Mouse (Mus musculus): ENCODE data around the gene Lin7a.

Lin7a gene

DNA sequence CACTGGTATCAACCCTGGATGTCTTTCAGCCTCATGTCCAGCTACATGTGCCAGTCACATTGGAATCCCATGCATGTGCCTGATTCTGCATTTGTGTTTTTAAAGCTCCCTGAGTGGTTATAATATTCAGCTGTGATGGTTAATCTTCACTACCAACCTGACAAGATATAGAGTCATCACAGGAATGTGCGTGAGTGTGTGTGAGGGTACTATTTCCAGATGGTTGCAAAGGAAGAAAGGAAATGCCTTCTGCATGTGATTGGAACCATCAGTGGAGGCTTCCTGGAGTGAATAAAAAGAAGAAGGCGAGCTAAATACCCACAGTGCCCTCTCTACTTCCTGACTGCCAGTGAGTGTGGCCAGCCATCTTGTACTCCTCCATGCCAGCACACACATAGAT lies 48.2 kb downstream of the Lin7a start:
- DNase-seq (ENCODE audit: extremely low spot score, low spot score): no peak

- no peak for DNase-seq (ENCODE audit: extremely low spot score, low spot score)
Observed at GRCm38 (mm10) chr10:107323865-107324264, 52.4 kb downstream of the Lin7a start.

DNA sequence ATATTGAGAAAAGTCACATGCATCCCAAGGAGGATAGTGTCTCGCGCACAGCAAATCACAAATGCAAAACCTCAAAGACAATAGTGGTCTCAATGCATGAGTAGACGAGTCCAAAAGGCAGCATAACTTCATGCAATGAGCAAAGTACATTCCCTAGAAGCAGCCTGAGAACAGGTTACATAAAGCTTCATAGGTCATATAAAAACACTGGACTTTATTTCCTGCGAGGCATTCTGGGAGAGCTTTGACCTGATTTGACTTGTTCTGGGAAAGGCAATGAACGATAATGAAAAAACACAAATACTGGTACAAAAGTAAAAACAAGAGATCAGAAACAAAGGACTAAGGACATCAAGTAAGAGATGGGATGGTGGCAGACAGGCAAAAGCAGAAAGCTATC lies 54.1 kb downstream of the Lin7a start:
- no peak for DNase-seq (ENCODE audit: extremely low spot score, low spot score)

DNA sequence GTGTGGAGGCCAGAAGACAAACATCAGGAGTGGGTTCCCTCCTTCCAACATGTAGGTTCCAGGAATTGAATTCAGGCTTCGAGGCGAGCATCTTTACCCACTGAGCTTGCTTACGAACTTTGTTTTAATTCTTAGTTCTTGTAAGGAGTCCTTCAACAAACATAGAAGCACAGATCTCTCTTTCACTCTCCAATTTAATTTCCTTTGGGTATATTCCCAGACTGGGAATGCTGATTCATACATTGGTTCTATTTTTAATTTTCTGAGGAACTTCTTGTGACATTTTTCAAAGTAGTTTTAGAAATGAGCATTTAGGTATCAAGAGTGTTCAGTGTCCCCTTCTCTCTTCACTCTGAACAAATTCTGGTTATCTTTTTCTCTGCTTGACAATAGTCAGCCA lies 68.0 kb downstream of the Lin7a start:
- DNase-seq (ENCODE audit: extremely low spot score, low spot score): no peak

DNA sequence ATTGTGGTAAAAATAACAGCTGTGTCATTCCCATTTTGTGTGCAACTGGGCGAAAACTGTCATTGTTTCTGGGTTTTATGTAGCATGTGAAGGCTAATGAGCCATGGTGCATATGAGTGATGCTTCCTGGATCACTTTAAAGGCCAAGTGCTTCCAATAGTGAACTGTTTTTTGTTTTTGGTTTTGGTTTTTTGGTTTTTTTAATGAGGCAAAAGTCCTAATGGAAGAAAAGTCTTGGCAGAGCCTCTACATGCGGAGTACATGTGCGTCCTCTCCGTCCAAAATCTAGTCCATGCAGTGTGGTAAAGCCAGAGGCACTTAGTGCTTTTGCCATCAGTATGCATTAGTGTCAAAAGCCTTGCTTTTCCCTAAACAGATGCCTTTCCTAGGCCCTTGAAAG lies 69.7 kb downstream of the Lin7a start:
- DNase-seq (ENCODE audit: extremely low spot score, low spot score): no peak

GRCm38 (mm10) chr10:107344200-107344599 lies 72.7 kb downstream of the Lin7a start:
- DNase-seq (ENCODE audit: extremely low spot score, low spot score): no peak

DNA sequence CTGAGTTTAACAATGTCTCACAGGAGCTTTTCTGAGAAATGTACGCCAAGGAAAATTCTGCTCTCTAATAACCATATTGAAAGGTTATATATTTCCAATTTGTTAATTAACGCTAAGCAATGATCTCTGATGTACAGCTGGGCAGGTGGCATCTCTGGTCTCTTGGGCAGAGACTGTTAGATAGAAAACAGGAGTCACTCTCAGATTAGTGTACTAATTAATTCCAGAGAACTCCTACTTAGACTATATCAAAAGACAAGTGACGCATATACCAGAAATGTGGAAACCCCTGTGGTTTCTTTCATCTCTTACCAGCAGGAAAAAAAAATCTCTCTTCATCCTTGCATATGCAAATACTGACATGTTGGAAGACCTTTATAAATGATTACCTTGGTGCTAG lies 76.4 kb downstream of the Lin7a start:
- DNase-seq (ENCODE audit: extremely low spot score, low spot score): no peak

DNA sequence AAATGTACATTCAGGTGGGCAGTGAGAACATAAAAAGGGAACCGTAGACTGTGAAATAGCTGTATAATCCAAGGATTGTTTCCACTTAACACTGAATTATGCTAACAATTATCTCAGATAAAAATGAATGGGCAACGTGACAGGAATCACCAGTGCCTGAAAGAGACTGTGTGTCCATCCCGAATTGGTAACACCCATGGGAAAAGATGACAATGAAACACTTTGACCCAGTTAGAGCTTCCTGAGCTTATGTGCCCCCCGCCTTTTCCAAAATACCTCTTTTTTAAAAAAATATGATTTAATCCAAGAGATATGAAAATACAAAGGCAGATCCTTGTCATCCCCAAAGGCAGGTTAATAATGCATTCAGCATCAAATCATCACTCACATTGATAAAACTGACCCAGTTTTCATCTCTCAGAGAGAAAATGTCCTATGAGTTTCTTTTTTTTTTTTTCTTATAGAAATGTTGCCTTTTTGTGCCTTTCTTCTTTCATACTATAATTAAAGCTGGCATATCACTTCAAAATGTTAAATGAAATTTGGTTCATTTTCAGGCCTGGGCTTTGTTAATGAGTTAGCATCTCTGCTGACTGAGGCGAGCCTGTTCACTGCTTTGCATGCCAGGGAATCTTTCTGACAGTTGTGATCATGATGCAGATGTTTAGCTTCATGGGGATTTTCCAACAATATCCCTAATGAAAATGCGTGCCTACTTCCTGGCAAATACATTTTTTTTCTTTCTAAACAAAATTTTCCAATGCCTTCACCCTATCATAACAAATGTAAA lies 80.4 kb downstream of the Lin7a start:
- no peak for DNase-seq (ENCODE audit: extremely low spot score, low spot score)

DNA sequence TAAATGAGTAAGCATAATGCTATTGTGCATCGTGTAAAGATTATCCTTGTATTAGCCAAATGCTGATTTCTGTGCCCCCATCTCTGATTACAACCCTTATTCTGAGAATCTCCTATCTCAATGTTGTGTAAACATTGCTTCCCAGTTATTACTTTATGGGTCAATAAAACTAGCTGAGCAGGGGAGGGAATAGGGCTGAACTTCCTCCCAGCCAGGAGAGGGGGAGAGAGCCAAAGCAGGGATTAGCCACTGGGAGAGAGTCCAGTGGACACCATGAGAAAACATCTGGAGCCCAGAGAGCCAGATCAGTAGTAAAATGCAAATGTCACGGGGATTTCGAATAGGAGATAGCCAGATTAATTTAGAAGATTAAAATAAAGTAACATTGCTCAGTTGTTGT lies 82.0 kb downstream of the Lin7a start:
- DNase-seq (ENCODE audit: extremely low spot score, low spot score): no peak

- DNase-seq (ENCODE audit: extremely low spot score, low spot score): no peak
Observed at GRCm38 (mm10) chr10:107358443-107359040, 87.1 kb downstream of the Lin7a start.

DNA sequence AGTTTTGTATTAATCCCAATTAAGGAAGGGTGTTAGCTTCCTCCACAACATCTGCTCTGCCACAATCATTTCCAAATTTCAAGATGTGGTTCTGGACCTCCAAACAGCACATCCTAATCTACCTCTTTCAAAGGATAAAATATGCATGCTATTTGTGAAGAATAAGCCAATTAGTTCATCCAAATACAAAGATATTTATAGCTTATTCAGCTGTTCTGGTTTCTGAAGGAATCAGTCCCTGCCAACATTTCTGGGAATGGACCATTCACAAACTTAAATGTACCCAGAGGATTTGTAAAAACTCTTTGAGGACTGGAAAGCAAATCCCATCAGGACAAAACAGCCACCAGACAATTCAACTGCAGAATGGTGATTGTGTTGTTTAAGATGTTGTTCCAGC lies 87.8 kb downstream of the Lin7a start:
- no peak for DNase-seq (ENCODE audit: extremely low spot score, low spot score)

DNA sequence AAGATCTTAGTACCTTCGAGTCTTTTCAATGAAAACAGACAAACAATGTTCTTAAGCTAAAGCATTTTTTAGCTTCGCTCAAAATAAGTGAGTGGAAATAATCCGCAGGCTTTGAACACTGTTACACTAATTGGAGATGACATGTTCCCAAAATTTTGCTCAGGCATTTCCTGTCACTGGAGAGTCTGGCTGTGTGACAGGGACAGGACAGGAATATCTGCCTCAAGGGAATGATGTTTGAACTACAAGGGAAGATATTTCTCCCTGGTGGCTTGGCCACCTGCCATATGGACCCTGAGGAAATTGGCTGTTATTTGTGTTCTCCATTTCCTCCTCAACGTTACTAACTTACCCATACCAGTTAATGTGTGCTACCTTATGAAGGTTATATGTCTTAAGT lies 90.1 kb downstream of the Lin7a start:
- no peak for DNase-seq (ENCODE audit: extremely low spot score, low spot score)

GRCm38 (mm10) chr10:107362026-107362425 lies 90.5 kb downstream of the Lin7a start:
- no peak for DNase-seq (ENCODE audit: extremely low spot score, low spot score)

DNA sequence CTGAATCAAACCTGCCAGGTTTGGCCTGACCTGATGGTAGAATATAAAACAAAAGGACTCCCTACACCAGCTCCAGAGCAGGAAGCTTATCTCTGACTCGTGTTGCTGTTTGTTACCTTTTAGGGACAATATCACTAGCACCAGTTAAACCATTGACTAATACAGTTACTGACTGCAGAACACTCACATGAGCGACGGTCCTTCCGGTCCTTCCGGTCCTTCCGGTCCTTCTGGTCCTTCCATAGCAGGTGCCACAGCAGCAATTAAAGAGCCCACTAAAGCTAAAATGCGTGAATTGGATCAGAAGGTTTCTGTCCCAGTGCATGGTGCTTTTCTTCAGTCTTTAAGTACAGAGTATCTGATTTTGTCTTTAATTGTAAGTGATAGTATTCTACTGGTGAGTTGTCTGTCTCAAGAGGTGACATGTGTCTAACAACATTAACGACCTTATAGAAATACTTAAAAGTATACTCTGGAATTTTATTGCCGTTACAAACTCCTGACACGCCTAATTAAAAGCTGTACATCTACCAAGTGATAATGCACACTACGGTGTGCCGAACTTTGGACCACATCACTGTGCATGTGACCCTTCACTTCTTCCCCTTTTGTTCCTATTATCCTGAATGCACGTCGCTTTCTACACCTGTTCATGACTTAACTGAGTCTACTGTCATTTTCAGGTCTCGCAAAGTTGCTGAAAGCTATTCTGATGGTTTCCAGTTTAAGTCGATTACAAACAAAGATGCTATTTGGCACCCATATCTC lies 91.7 kb downstream of the Lin7a start:
- DNase-seq (ENCODE audit: extremely low spot score, low spot score): no peak

- no peak for DNase-seq (ENCODE audit: extremely low spot score, low spot score)
Observed at GRCm38 (mm10) chr10:107377218-107377617, 105.7 kb downstream of the Lin7a start.

DNA sequence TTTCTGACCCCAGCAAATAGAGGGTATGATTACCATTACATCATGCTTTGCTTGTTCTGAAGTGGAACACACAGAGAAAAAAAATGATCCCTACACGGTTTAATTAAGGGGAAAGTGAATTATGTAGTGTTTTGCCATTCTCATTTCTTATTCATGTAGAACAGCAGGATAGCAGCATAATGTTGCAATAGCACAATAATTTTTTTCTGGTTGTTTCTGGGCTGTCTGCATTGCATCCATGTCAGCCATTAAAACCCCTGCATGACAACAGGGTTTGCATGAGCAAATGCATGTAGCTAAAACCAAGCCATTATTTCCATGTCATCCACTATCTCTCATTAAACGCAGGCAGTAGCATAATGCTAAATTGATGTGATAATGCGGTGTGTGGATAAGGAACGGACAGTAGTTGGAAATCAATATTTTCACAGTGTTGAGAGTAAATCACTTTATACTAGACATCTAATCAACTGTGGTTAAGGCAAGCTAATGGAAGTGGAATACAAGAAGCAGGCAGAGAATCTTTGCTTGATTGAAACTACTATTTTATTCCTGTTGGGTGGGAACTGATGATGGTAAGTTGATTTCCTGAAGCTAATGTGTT lies 109.8 kb downstream of the Lin7a start:
- DNase-seq (ENCODE audit: extremely low spot score, low spot score): no peak

- DNase-seq (ENCODE audit: extremely low spot score, low spot score): no peak
Observed at GRCm38 (mm10) chr10:107383825-107384224, 112.3 kb downstream of the Lin7a start.

DNA sequence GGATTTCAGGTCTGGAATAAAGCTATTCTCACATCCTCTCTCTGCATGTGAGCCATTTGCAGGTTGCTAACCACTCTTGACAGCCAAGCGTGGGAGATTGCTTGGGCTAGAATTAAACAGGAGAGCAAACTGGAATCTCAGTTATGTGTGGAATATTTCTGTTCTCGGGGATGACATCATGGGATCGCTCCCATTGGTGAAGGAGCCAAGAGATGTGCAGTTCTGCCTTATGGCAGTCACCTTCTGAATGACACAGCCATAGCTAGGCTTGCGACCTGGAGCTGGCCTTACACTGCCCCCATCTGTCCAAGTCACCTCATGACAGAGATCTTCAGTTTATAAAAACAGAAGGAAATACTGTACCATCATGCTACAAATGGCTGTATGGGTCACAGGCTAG lies 118.0 kb downstream of the Lin7a start:
- DNase-seq (ENCODE audit: extremely low spot score, low spot score): no peak

DNA sequence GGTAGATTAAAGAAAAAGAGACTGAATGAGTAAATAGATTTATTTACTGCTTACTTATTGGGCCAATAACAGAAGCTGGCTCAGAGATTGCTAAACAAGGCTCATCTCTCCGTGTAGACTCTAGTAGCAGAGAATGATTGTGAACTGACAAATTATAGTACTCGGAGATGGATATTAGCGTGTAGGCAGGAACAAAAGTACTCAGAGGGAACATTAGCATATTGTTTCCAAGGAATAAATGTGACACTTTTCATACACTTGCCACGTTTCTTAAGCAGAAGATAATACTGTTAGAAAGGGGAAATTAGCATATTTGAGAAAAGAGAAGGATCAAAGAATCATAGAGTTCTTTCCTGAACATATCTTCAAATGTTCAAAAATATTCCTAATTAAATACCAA lies 133.9 kb downstream of the Lin7a start:
- no peak for DNase-seq (ENCODE audit: extremely low spot score, low spot score)

DNA sequence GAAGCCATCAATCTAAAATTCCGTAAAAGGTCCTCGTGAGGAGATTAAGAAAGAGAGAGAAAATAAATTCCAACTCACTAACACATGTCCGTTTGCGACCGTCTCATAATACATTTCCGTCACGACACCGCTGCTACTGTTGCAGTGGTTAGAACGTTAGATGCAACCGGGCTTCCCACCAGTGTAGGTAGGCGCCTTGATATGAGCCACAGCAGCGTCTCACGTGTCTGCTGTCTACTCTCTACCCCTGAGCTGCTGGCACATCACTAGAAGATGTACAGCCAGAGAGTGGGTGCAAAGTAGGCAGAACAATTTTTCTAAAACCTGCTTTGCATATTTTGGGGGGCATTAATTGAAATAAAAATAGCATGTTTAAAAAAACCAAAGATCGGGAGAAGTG lies 146.8 kb downstream of the Lin7a start:
- DNase-seq (ENCODE audit: extremely low spot score, low spot score): no peak

DNA sequence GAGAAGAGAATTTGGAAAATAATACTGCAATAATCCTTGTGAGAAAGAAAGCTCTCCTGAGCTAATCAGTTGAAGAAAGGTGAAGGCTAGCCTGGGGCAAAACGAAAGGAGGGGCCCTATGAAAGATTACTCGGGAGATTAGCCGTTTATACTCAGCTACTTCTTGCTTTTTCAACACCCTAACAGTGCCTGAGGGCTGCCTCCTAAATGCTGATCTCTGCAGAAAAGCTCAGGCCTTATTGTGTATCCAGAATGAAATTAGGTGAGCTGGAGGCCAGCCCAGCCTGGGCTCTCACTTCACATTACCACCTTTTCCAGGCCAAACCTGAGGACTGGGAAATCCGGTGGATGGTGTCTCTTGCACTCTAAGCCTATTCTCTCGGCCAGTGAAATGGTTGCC lies 165.5 kb downstream of the Lin7a start:
- DNase-seq (ENCODE audit: extremely low spot score, low spot score): no peak

DNA sequence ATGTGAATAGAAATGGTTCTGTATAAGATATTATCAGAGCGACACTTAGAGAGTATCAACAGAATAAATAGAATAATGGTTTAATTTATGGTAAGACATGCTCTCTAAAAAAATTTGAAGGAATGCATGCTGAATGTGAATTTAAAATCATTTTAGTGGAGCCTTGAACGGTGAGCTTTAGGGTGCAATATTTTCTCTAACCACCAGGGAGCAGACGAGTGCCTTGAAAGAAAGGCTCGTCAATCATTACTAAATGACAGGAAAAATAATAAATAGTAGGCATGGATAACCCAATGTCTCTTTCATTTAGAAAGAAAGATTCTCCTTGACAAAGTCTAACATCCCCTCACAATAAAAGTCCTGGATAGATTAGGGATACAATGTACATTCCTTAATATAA lies 171.3 kb downstream of the Lin7a start:
- no peak for DNase-seq (ENCODE audit: extremely low spot score, low spot score)

Data from neural tube, embryonic 10.5 days (tissue).